ENCODE assay signal across 28 mouse cellular contexts in the genomic region with DNA sequence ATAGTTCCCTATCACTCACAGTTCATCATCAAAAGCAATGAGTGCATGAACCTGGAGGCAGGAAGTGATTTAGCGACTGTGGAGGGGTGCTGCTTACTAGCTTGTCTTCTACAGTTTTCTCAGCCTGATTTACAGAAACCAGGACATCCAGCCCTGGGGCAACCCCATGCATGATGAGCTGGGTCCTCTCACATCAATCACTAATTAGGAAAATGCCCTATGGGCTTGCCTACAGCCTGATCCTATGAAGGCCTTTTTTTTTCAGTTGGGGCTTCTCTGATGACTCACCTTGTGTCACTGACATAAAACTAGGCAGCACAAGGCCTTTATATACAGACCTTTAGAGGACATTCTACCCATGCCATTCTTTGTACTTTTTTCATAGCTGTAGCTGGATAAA. TPM values are rescaled to one million over a fixed set of nuclear protein-coding genes. Genes with fewer than 3 reads are reported as not detected.
DNase-seq lines count a peak whose midpoint lies in the region; ATAC-seq and TF ChIP-seq lines count a peak whose summit lies in the region.
"Had no signal": no experiment of that assay in that cellular context is flagged by ENCODE, and none has a peak within 500 bp of the region (broad histone marks: within the 10 kb centered on the region; RNA-seq: fewer than 3 reads in every experiment).

No protein-coding gene starts in this region.

- no peaks in the 10 kb centered on the region for H3K27me3 ChIP-seq in heart, adult 2 months (ENCODE audit: control insufficient read depth, insufficient read depth, low read length)
- H3K27me3 ChIP-seq in intestine, postnatal 0 days (replicated peaks; ENCODE audit: control insufficient read depth, insufficient read depth, low read length) = no peaks in the 10 kb centered on the region
- H3K27me3 ChIP-seq: embryonic facial prominence, embryonic 12.5 days; forebrain, embryonic 13.5 days; forebrain, embryonic 15.5 days; Patski had no signal

- H3K27ac ChIP-seq in heart, adult 2 months = no peak overlapping the region
- no peak overlapping the region for H3K27ac ChIP-seq in intestine, postnatal 0 days (ENCODE audit: low read depth, low read length)
- H3K27ac ChIP-seq: embryonic facial prominence, embryonic 10.5 days; embryonic facial prominence, embryonic 12.5 days; forebrain, embryonic 13.5 days; forebrain, embryonic 15.5 days had no signal

- H3K79me2 ChIP-seq in heart, adult 2 months (replicated peaks; ENCODE audit: control insufficient read depth, insufficient read depth, low read length) = no peaks in the 10 kb centered on the region

- intact Hi-C loops in heart, adult 2 months (cut with DNase I) = no loop called here

- no peak overlapping the region for H3K9ac ChIP-seq in heart, adult 2 months (ENCODE audit: low read depth, low read length)
- no peak overlapping the region for H3K9ac ChIP-seq in intestine, postnatal 0 days (ENCODE audit: low read depth, low read length)
- H3K9ac ChIP-seq: embryonic facial prominence, embryonic 12.5 days; forebrain, embryonic 13.5 days; forebrain, embryonic 15.5 days; forebrain, postnatal 0 days had no signal

- no peaks in the 10 kb centered on the region for H3K4me1 ChIP-seq in heart, adult 2 months (ENCODE audit: control insufficient read depth, insufficient read depth, low read length)
- H3K4me1 ChIP-seq in intestine, postnatal 0 days (replicated peaks; ENCODE audit: control insufficient read depth, insufficient read depth, low read length) = no peaks in the 10 kb centered on the region
- H3K4me1 ChIP-seq: embryonic facial prominence, embryonic 10.5 days; embryonic facial prominence, embryonic 12.5 days; forebrain, embryonic 13.5 days; forebrain, embryonic 15.5 days had no signal

- WGBS in heart, adult 2 months = 68% methylated on average over 1 of the region's 1 CpGs
- WGBS in intestine, postnatal 0 days = 80% methylated on average over 1 of the region's 1 CpGs

- H3K9me3 ChIP-seq in intestine, postnatal 0 days (ENCODE audit: control insufficient read depth) = no peaks in the 10 kb centered on the region
- H3K9me3 ChIP-seq: embryonic facial prominence, embryonic 10.5 days; embryonic facial prominence, embryonic 12.5 days; forebrain, embryonic 13.5 days; forebrain, embryonic 15.5 days; G1E had no signal

- ATAC-seq in intestine, postnatal 0 days = no peak
- ATAC-seq: activated CD4-positive, CD25-positive, alpha-beta regulatory T cell, adult 4 months; CD4-positive, CD25-positive, alpha-beta regulatory T cell, adult 4 months; forebrain, embryonic 13.5 days; forebrain, embryonic 15.5 days; forebrain, postnatal 0 days; Patski had no signal

- H3K4me3 ChIP-seq in heart, adult 2 months = no peak overlapping the region
- no peak overlapping the region for H3K4me3 ChIP-seq in intestine, postnatal 0 days (ENCODE audit: low read depth, low read length)
- H3K4me3 ChIP-seq: embryonic facial prominence, embryonic 10.5 days; embryonic facial prominence, embryonic 12.5 days; forebrain, embryonic 13.5 days; forebrain, embryonic 15.5 days had no signal

- no peak for TF ChIP-seq CTCF in heart, adult 2 months (IDR thresholded peaks at IDR 0.05)
- no peak for TF ChIP-seq CTCF in intestine, postnatal 0 days (IDR thresholded peaks at IDR 0.05; ENCODE audit: low read depth)

- TF ChIP-seq POLR2A in heart, adult 2 months (IDR thresholded peaks at IDR 0.05; ENCODE audit: insufficient read depth, low read depth, low read length) = no peak

- H3K4me2 ChIP-seq in intestine, postnatal 0 days (replicated peaks; ENCODE audit: low read depth) = no peak overlapping the region
- H3K4me2 ChIP-seq: embryonic facial prominence, embryonic 12.5 days; forebrain, embryonic 13.5 days; forebrain, embryonic 15.5 days had no signal

- peak; percentile 61 for DNase-seq in heart, adult 11 months
- no peak for DNase-seq in heart, adult 2 months
- peak; percentile 28 for DNase-seq in 3134 (ENCODE audit: extremely low read depth, insufficient read length, low spot score)
- DNase-seq in 3T3-L1 (ENCODE audit: low read depth, low spot score) = peak; percentile 78
- DNase-seq in MN1 (ENCODE audit: low spot score) = peak; percentile 53
- no peak for DNase-seq in right cerebral cortex, postnatal 4 days
- no peak for DNase-seq in spleen, postnatal 14 days (ENCODE audit: low spot score in 2 of 2)
- DNase-seq: adrenal gland, postnatal 14 days; adrenal gland, postnatal 36 days; B cell, adult 2 months; cerebellum, adult 11-12 months; cerebellum, adult 2 months; cerebellum, adult 9-10 months; cerebellum, postnatal 10 days; cerebellum, postnatal 25 days; forebrain, postnatal 0 days had no signal

- TF ChIP-seq EP300 in heart, adult 2 months (IDR thresholded peaks at IDR 0.05; ENCODE audit: insufficient read depth, low read depth, low read length) = no peak

- H3K36me3 ChIP-seq in heart, adult 2 months (ENCODE audit: control insufficient read depth, insufficient read depth, low read length) = no peaks in the 10 kb centered on the region
- peaks cover 62% of the 10 kb centered on the region for H3K36me3 ChIP-seq in intestine, postnatal 0 days (ENCODE audit: control insufficient read depth, insufficient read depth)
- H3K36me3 ChIP-seq: G1E had no signal

RNA-seq across cellular contexts. Expression of a gene that starts 17.4 kb away (rescaled TPM):
- 1 to 10 TPM; 4.1 to 5.2 TPM for total RNA-seq in heart, adult 2 months (2021)
- polyA plus RNA-seq in heart, adult 2 months (2012; rRNA removed) = 10.8 and 13.4 TPM in 2 replicates
- polyA plus RNA-seq in intestine, postnatal 0 days (2015; fragmentation: Nextera tagmentation; extraction: Ambion mirVana) = 6.3 and 6.9 TPM in 2 replicates
- total RNA-seq: CH12.LX, G1E had no signal
- polyA plus RNA-seq: activated CD4-positive, CD25-positive, alpha-beta regulatory T cell, adult 4 months; CD4-positive, CD25-positive, alpha-beta regulatory T cell, adult 4 months; G1E had no signal

RNA-seq across cellular contexts. Expression of a gene that starts 20.3 kb away (rescaled TPM):
- 10 to 100 TPM; 17.3 to 18.6 TPM for total RNA-seq in heart, adult 2 months (2021)
- polyA plus RNA-seq in heart, adult 2 months (2012; rRNA removed) = 23.6 and 30.2 TPM in 2 replicates
- polyA plus RNA-seq in intestine, postnatal 0 days (2015; fragmentation: Nextera tagmentation; extraction: Ambion mirVana) = 29.0 and 29.9 TPM in 2 replicates
- total RNA-seq: CH12.LX had no signal
- polyA plus RNA-seq: G1E had no signal

RNA-seq across cellular contexts. Expression of a gene that starts 47.0 kb away (rescaled TPM):
- total RNA-seq in heart, adult 2 months (2021) = 10 to 100 TPM; 21.5 to 24.9 TPM
- polyA plus RNA-seq in heart, adult 2 months (2012; rRNA removed) = 37.3 and 44.3 TPM in 2 replicates
- 26.6 TPM in 2 replicates for polyA plus RNA-seq in intestine, postnatal 0 days (2015; fragmentation: Nextera tagmentation; extraction: Ambion mirVana)

RNA-seq across cellular contexts. Expression of a gene that starts 53.2 kb away (rescaled TPM):
- not detected for total RNA-seq in heart, adult 2 months (2021)
- polyA plus RNA-seq in heart, adult 2 months (2012; rRNA removed) = not detected in 2 replicates
- polyA plus RNA-seq in intestine, postnatal 0 days (2015; fragmentation: Nextera tagmentation; extraction: Ambion mirVana) = not detected in 2 replicates
- total RNA-seq: adrenal gland, adult 18-20 months; adrenal gland, postnatal 14 days; adrenal gland, postnatal 36 days had no signal
- polyA plus RNA-seq: activated CD4-positive, CD25-positive, alpha-beta regulatory T cell, adult 4 months; CD4-positive, CD25-positive, alpha-beta regulatory T cell, adult 4 months; embryonic facial prominence, embryonic 10.5 days; forebrain, embryonic 11.5 days had no signal

RNA-seq across cellular contexts. Expression of a gene that starts 58.5 kb away (rescaled TPM):
- 1 to 10 TPM; 1.6 to 2.9 TPM for total RNA-seq in heart, adult 2 months (2021)
- polyA plus RNA-seq in heart, adult 2 months (2012; rRNA removed) = 4.6 and 5.2 TPM in 2 replicates
- polyA plus RNA-seq in intestine, postnatal 0 days (2015; fragmentation: Nextera tagmentation; extraction: Ambion mirVana) = 0.39 and 0.59 TPM in 2 replicates

Comparison
In these comparisons a context has a peak if more than half of its experiments do, and no peak if none do; other contexts are left out.
1. DNase-seq: peak in heart, adult 11 months (single experiment), 3134 (single experiment), 3T3-L1 (single experiment) and MN1 (single experiment); none in heart, adult 2 months (0 of 2), right cerebral cortex, postnatal 4 days (single experiment) and spleen, postnatal 14 days (0 of 2).